Mouse (Mus musculus) olfactory bulb, adult 2 months (tissue): Measurements from ENCODE around the gene Ptk7.

Experiments
- CTCF ChIP-seq: fragments of 200-500 bp; IDR thresholded peaks from 2 replicates; pipeline ENCODE4 v1.5.1; 2012; ENCODE audit warnings: low read depth, mild to moderate bottlenecking, low read length, moderate library complexity; ENCODE audit not compliant: insufficient read depth
- POLR2A ChIP-seq: fragments of 200-500 bp; IDR thresholded peaks from 2 replicates; pipeline ENCODE4 v1.6.1; 2012; ENCODE audit warnings: mild to moderate bottlenecking, low read depth, low read length, moderate library complexity; ENCODE audit not compliant: insufficient read depth

- TF ChIP-seq CTCF (no peak), POLR2A (no peak)
These were observed 5.3 kb downstream of the Ptk7 start for GRCm38 (mm10) chr17:46623819-46624557.
